Mouse (Mus musculus): Measurements from ENCODE around the gene Paqr8. TPM values are rescaled to one million over a fixed set of nuclear protein-coding genes. Genes with fewer than 3 reads are reported as not detected.
A peak's percentile ranks its signal among the peaks of the same experiment; 100 is the strongest.

Gene Paqr8
- polyA plus RNA-seq, 1 experiment, result 0.20 TPM

- no peak overlapping the region for H3K4me3 ChIP-seq (replicated peaks)
- H3K36me3 ChIP-seq (replicated peaks; ENCODE audit: low read length), result no peaks in the 10 kb centered on the region
- H3K9me3 ChIP-seq, result no peaks in the 10 kb centered on the region
- TF ChIP-seq GATA1 (IDR thresholded peaks at IDR 0.05; ENCODE audit: borderline replicate concordance, low read length) (no peak), FLI1 (IDR thresholded peaks at IDR 0.05; ENCODE audit: low read length) (no peak)
- no peaks in the 10 kb centered on the region for H3K27me3 ChIP-seq (replicated peaks)
- H3K4me1 ChIP-seq, result peaks cover 42% of the 10 kb centered on the region
Measured at GRCm38 (mm10) chr1:20925926-20926325, 35.5 kb downstream of the Paqr8 start.

DNA sequence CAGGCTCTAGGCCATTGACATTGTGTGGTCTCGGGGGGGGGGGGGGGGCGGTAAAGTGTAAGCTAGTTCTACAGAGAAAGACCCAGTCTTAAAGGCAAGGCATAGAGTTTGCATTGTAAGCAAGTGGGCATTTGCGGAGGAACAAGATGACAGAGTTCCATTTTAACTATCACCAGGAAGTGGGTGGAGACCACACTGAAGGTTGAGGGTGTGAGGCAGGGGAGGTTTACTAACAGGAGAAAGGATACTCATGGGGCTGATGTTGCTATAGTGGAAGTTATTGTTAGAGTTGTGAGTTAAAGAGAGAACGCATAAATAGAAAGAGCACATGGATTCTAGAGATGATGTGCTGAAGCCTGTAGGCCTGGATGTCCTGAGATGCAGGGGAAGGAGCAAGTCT is 36.0 kb downstream of the Paqr8 start:
- no peaks in the 10 kb centered on the region for H3K27me3 ChIP-seq (replicated peaks)

DNA sequence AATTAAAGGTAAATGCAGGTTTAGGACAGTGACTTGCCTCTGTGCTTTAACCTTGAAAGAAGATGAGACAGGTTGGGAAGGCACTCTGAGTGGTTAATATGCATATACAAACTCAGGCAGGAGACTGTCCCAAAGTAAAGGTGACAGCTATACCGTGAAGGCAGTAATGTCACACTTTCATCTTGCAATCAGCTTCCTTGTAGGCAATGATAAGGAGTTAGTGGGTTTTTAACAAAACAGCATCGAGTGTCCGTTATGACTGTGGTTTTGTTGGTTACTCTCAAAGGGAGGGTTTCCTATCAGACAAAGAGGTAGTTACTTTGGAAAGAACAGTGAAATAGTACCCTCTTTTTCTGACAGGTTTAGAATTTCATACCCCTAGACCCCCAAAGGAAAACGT is 38.1 kb downstream of the Paqr8 start:
- Histone ChIP-seq H3K27me3 (replicated peaks) (no peaks in the 10 kb centered on the region), H3K9me3 (no peaks in the 10 kb centered on the region), H3K4me1 (peaks cover 35% of the 10 kb centered on the region), H3K36me3 (replicated peaks; ENCODE audit: low read length) (no peaks in the 10 kb centered on the region), H3K4me3 (replicated peaks) (no peak overlapping the region)
- TF ChIP-seq GATA1 (IDR thresholded peaks at IDR 0.05; ENCODE audit: borderline replicate concordance, low read length) (no peak), FLI1 (IDR thresholded peaks at IDR 0.05; ENCODE audit: low read length) (no peak)

More for the DNA sequence above, 36.0 kb downstream of the Paqr8 start:
- Histone ChIP-seq H3K36me3 (replicated peaks; ENCODE audit: low read length) (no peaks in the 10 kb centered on the region), H3K9me3 (no peaks in the 10 kb centered on the region), H3K4me3 (replicated peaks) (no peak overlapping the region), H3K4me1 (peaks cover 42% of the 10 kb centered on the region)
- no peak for TF ChIP-seq FLI1 (IDR thresholded peaks at IDR 0.05; ENCODE audit: low read length)
- TF ChIP-seq GATA1 (IDR thresholded peaks at IDR 0.05; ENCODE audit: borderline replicate concordance, low read length), result no peak

GRCm38 (mm10) chr1:20933457-20933856 is 43.1 kb downstream of the Paqr8 start:
- H3K9me3 ChIP-seq, result no peaks in the 10 kb centered on the region
- H3K4me1 ChIP-seq, result peaks cover 4% of the 10 kb centered on the region
- peaks cover 12% of the 10 kb centered on the region for H3K36me3 ChIP-seq (replicated peaks; ENCODE audit: low read length)
- TF ChIP-seq GATA1 (IDR thresholded peaks at IDR 0.05; ENCODE audit: borderline replicate concordance, low read length), result no peak
- TF ChIP-seq FLI1 (IDR thresholded peaks at IDR 0.05; ENCODE audit: low read length), result no peak
- peak overlapping the region; percentile 19 for H3K4me3 ChIP-seq (replicated peaks)
- H3K27me3 ChIP-seq (replicated peaks), result no peaks in the 10 kb centered on the region

- Histone ChIP-seq H3K36me3 (replicated peaks; ENCODE audit: low read length) (peaks cover 12% of the 10 kb centered on the region), H3K4me1 (no peaks in the 10 kb centered on the region), H3K9me3 (no peaks in the 10 kb centered on the region), H3K4me3 (replicated peaks) (no peak overlapping the region), H3K27me3 (replicated peaks) (no peaks in the 10 kb centered on the region)
- TF ChIP-seq GATA1 (IDR thresholded peaks at IDR 0.05; ENCODE audit: borderline replicate concordance, low read length) (no peak), FLI1 (IDR thresholded peaks at IDR 0.05; ENCODE audit: low read length) (no peak)
Measured at GRCm38 (mm10) chr1:20935106-20935505, 44.7 kb downstream of the Paqr8 start.

DNA sequence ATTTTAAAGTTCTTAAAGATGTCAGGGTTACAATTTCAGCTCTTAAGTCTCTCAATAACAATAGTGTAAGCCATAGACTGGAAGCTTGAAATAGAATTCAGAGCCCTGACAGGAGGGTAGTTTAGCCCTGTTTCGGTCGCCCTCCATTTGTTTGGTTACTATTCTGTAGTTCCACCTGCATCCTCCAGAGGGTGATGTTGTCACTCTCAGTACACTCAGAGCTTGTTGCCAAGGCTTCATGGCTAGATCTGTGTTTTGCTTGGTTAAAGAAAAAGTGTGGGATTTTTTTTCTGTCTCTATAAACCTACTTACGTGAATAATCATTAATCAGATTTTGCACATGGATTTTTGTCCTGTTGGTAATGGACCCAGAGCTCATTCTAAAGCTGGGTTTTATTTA is 48.6 kb downstream of the Paqr8 start:
- TF ChIP-seq FLI1 (IDR thresholded peaks at IDR 0.05; ENCODE audit: low read length) (no peak), GATA1 (IDR thresholded peaks at IDR 0.05; ENCODE audit: borderline replicate concordance, low read length) (no peak)
- H3K4me1 ChIP-seq, result peaks cover 10% of the 10 kb centered on the region; the same call in 1 of the 2 replicates
- no peaks in the 10 kb centered on the region for H3K27me3 ChIP-seq (replicated peaks)
- peaks cover 3% of the 10 kb centered on the region; the same call in 1 of the 2 replicates for H3K9me3 ChIP-seq
- H3K36me3 ChIP-seq (replicated peaks; ENCODE audit: low read length), result peaks cover 12% of the 10 kb centered on the region
- no peak overlapping the region for H3K4me3 ChIP-seq (replicated peaks)

- Histone ChIP-seq H3K4me1 (peaks cover 10% of the 10 kb centered on the region; the same call in 1 of the 2 replicates), H3K36me3 (replicated peaks; ENCODE audit: low read length) (peaks cover 4% of the 10 kb centered on the region), H3K27me3 (replicated peaks) (no peaks in the 10 kb centered on the region), H3K4me3 (replicated peaks) (no peak overlapping the region), H3K9me3 (peaks cover 3% of the 10 kb centered on the region; the same call in 1 of the 2 replicates)
- TF ChIP-seq GATA1 (IDR thresholded peaks at IDR 0.05; ENCODE audit: borderline replicate concordance, low read length), result no peak
- no peak for TF ChIP-seq FLI1 (IDR thresholded peaks at IDR 0.05; ENCODE audit: low read length)
Measured at GRCm38 (mm10) chr1:20940151-20940550, 49.7 kb downstream of the Paqr8 start.

DNA sequence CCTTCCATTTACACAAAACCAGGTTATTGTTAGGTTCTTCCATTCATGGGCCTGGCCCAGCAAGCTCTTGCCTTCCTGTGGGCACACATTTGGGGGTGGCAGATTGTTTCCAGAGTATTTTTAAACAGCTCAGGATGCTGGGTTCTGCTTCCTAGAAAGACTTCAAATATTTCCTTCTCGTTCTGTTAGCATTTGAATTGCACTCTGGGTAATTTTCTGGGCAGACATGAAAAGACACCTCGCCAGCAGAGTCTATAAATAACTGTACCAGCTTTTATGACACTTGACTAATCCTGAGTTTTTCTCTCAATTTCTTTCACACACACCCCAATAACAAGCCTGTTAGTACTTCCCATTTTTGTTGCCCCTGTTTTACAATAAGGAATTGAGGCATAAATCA is 50.9 kb downstream of the Paqr8 start:
- peaks cover 10% of the 10 kb centered on the region; the same call in 1 of the 2 replicates for H3K4me1 ChIP-seq
- TF ChIP-seq GATA1 (IDR thresholded peaks at IDR 0.05; ENCODE audit: borderline replicate concordance, low read length) (no peak), FLI1 (IDR thresholded peaks at IDR 0.05; ENCODE audit: low read length) (no peak)
- no peaks in the 10 kb centered on the region for H3K36me3 ChIP-seq (replicated peaks; ENCODE audit: low read length)
- H3K9me3 ChIP-seq, result peaks cover 4% of the 10 kb centered on the region; the same call in 1 of the 2 replicates
- no peak overlapping the region for H3K4me3 ChIP-seq (replicated peaks)
- no peaks in the 10 kb centered on the region for H3K27me3 ChIP-seq (replicated peaks)

GRCm38 (mm10) chr1:20941857-20942256 is 51.5 kb downstream of the Paqr8 start:
- Histone ChIP-seq H3K27me3 (replicated peaks) (no peaks in the 10 kb centered on the region), H3K36me3 (replicated peaks; ENCODE audit: low read length) (no peaks in the 10 kb centered on the region), H3K9me3 (peaks cover 7% of the 10 kb centered on the region; the same call in 1 of the 2 replicates), H3K4me3 (replicated peaks) (no peak overlapping the region), H3K4me1 (peaks cover 10% of the 10 kb centered on the region; the same call in 1 of the 2 replicates)
- TF ChIP-seq FLI1 (IDR thresholded peaks at IDR 0.05; ENCODE audit: low read length), result no peak
- TF ChIP-seq GATA1 (IDR thresholded peaks at IDR 0.05; ENCODE audit: borderline replicate concordance, low read length), result no peak

- peaks cover 10% of the 10 kb centered on the region; the same call in 1 of the 2 replicates for H3K4me1 ChIP-seq
- no peaks in the 10 kb centered on the region for H3K36me3 ChIP-seq (replicated peaks; ENCODE audit: low read length)
- no peak overlapping the region for H3K4me3 ChIP-seq (replicated peaks)
- no peaks in the 10 kb centered on the region for H3K27me3 ChIP-seq (replicated peaks)
- no peak for TF ChIP-seq FLI1 (IDR thresholded peaks at IDR 0.05; ENCODE audit: low read length)
- TF ChIP-seq GATA1 (IDR thresholded peaks at IDR 0.05; ENCODE audit: borderline replicate concordance, low read length), result no peak
- peaks cover 7% of the 10 kb centered on the region; the same call in 1 of the 2 replicates for H3K9me3 ChIP-seq
Measured at GRCm38 (mm10) chr1:20943016-20943415, 52.6 kb downstream of the Paqr8 start.
